Mouse (Mus musculus) heart, embryonic 10.5 days (tissue): ENCODE measurements at regions not wholly inside any gene's neighbourhood (a gene's known extent, or its start where the extent isn't known, plus 50 kb on each side); places are given as distances from the start of the nearest gene placed in this dataset.
A peak's percentile ranks its signal among the peaks of the same experiment; 100 is the strongest.

ENCODE experiments used
- DNase-seq: peaks from one replicate; pipeline ENCODE4 v3.0.0-alpha.2; 2017; ENCODE audit warnings: low spot score
- H3K27ac ChIP-seq: fragments of 300-500 bp; sonication (generic); 2 replicates; pipeline ENCODE4 v1.5.1; 2016; ENCODE audit warnings: mild to moderate bottlenecking
- H3K27me3 ChIP-seq: fragments of 300-500 bp; sonication (generic); 2 replicates; pipeline ENCODE4 v1.6.1; 2016; ENCODE audit warnings: mild to moderate bottlenecking; ENCODE audit not compliant: poor library complexity, insufficient read depth, severe bottlenecking
- H3K36me3 ChIP-seq: fragments of 300-500 bp; sonication (generic); 2 replicates; pipeline ENCODE4 v1.6.1; 2016; ENCODE audit warnings: mild to moderate bottlenecking, moderate library complexity
- H3K4me1 ChIP-seq: fragments of 300-500 bp; sonication (generic); 2 replicates; pipeline ENCODE4 v1.6.1; 2016; ENCODE audit warnings: mild to moderate bottlenecking
- H3K4me3 ChIP-seq: fragments of 300-500 bp; sonication (generic); 2 replicates; pipeline ENCODE4 v1.5.1; 2016; ENCODE audit warnings: mild to moderate bottlenecking, moderate library complexity
- H3K9me3 ChIP-seq: fragments of 300-500 bp; sonication (generic); 2 replicates; pipeline ENCODE4 v1.6.1; 2016; ENCODE audit warnings: mild to moderate bottlenecking, moderate library complexity
- WGBS: fragments of 180-500 bp; shearing (Covaris S2); methylation state at CpG from one replicate; pipeline ENCODE4 v1.1.7; 2016; 5-methylcytosine and 5-hydroxymethylcytosine counted together

DNA sequence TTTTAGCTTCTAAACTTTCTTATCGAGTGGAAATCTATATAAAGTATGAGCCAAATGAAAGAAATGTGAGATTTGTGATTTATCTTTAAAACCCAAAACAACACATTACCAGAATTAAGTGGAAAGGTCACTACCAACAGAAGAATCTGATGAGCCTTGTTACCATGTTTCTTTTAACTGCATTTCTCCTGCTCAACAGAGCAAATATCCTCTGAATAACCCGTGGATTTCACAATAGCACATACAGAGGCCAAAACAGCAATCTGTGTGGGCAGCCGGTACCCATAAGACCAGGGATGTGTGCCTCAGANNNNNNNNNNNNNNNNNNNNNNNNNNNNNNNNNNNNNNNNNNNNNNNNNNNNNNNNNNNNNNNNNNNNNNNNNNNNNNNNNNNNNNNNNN, 85.3 kb downstream of the 4930444P10Rik start:
- Histone ChIP-seq H3K4me1 (no peaks in the 10 kb centered on the region), H3K27ac (no peak overlapping the region), H3K4me3 (no peak overlapping the region), H3K27me3 (no peaks in the 10 kb centered on the region), H3K36me3 (no peaks in the 10 kb centered on the region), H3K9me3 (no peaks in the 10 kb centered on the region)
- 77% methylated on average over 3 of the region's 3 CpGs for WGBS
- DNase-seq: no peak

DNA sequence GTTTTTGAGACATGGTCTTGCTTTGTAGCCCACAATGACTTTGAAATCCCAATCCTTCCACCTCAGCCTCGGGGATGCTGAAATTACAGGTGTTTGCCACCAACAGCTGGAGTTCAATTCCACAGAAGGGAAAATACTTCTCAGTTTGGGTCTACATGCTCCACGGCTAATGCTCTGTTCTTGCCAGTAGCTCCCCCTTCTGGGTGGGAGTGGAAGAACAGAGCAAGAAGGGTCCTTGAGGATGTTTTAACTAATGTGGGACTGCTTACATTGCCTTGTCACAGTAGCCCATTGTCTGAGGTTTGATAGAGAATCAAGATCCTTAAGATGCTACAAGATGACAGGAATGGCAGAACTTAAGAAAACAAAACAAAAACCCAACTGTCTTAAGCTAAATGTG, 86.2 kb downstream of the 4930444P10Rik start:
- Histone ChIP-seq H3K27ac (no peak overlapping the region), H3K4me1 (no peaks in the 10 kb centered on the region), H3K27me3 (no peaks in the 10 kb centered on the region), H3K9me3 (no peaks in the 10 kb centered on the region), H3K36me3 (no peaks in the 10 kb centered on the region), H3K4me3 (no peak overlapping the region)
- 55% methylated on average over 2 of the region's 2 CpGs for WGBS
- DNase-seq: no peak

DNA sequence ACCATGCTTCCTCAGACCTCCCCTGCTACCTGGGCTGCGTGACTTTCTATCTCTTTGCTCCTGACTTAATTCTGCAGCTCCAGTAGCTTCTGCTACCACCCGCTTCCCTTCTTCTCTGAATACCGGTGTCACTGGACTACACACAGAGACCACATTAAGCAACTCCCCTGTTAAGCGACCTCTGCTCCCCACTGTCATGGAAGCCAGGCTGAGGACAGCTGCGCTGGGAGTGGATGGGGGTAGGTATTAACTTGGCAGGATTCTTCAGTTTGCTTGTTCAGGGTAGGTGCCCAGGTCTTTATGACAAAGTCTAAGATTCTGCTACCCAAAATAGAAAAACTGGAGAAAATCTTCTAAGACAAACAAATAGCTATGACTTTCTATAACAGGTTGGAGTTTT, 96.0 kb downstream of the 4930444P10Rik start:
- Histone ChIP-seq H3K4me3 (no peak overlapping the region), H3K36me3 (no peaks in the 10 kb centered on the region), H3K9me3 (no peaks in the 10 kb centered on the region), H3K27ac (no peak overlapping the region), H3K4me1 (no peaks in the 10 kb centered on the region), H3K27me3 (no peaks in the 10 kb centered on the region)
- 76% methylated on average over 5 of the region's 5 CpGs for WGBS
- DNase-seq: no peak

DNA sequence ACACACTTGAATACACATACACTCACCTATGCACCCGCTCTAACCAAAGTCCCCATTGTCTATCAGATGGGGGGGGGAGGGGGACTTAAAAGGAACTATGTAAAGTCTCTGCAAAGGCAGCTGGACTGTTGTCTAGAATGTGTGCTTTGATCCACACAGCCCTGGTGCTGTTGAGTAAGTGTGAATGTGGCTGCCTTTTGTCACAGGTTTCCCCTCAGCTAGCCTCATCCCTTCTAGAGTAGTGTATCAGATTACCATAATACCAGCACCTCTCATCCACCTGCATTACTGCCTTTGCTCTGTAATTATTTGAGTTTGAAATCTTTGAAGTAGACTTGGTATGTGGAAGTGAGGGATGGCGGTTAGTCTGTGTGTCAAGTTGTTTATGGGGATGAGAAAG, 96.8 kb downstream of the 4930444P10Rik start:
- no peak for DNase-seq
- Histone ChIP-seq H3K9me3 (no peaks in the 10 kb centered on the region), H3K4me3 (no peak overlapping the region), H3K27me3 (no peaks in the 10 kb centered on the region), H3K4me1 (no peaks in the 10 kb centered on the region), H3K36me3 (no peaks in the 10 kb centered on the region), H3K27ac (no peak overlapping the region)
- WGBS: 66% methylated on average over 2 of the region's 2 CpGs

DNA sequence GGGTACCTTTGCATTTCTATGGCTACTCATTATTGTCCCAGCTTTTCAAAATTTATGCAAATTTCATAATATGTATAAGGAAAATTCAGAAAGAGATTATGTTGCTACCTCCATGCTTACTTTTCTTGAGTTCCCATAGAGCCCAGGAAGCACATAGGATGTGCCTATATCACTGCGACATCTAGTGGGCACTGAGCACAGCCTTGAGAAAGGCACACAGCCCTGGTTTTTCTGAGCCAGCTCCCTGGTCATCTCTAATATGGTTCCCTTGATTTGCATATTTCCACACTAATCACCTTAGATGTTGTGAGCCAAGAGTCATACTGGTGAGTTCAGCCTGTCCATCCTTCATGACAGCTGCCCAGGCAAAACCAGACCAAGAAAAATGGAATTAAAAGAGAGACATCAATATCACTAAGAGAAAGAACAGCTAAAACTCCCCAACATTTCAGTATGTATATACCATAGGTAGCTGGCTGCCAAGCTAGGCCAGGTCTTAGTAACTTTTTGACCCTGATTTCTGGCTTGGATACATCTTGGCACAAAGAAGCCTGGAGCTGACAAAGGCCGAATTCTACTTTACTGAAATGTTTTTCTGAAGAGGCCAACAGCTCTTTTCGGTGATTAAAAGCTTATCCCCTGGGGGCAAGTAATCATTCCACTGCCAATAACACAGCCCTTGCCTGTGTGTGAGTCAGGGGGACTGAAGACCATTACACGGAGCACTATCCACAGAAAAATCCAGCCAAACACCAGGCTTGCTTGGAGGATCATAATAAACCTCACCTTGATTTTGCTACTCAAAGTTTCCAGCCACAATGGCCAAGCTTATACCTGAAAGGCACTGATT, 99.3 kb downstream of the 4930444P10Rik start:
- DNase-seq: no peak
- Histone ChIP-seq H3K9me3 (no peaks in the 10 kb centered on the region), H3K36me3 (no peaks in the 10 kb centered on the region), H3K4me3 (no peak overlapping the region), H3K27me3 (no peaks in the 10 kb centered on the region), H3K4me1 (no peaks in the 10 kb centered on the region), H3K27ac (no peak overlapping the region)
- WGBS: 53% methylated on average over 4 of the region's 4 CpGs

DNA sequence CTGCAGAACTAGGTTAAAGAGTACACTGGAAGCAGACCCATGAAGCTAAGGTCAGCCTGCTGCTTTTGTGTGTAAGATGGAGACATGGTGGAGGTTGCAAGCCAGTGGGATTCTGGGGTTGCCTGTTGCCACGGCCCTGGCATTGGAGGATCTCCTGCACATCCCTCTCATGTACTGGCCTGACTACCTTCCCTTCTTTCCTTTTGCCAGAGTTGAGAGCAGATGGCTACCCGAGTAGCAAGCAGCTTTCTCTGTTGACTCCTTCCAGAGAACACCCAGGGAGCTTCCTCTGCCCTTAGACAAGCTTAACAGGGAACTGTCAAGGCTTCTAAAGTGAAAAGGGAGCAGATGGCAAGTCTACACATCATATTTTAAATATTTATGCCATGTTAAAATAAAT, 102.1 kb downstream of the 4930444P10Rik start:
- WGBS: 58% methylated on average over 2 of the region's 2 CpGs
- Histone ChIP-seq H3K4me1 (no peaks in the 10 kb centered on the region), H3K27me3 (no peaks in the 10 kb centered on the region), H3K9me3 (no peaks in the 10 kb centered on the region), H3K4me3 (no peak overlapping the region), H3K27ac (no peak overlapping the region), H3K36me3 (no peaks in the 10 kb centered on the region)
- DNase-seq: no peak

DNA sequence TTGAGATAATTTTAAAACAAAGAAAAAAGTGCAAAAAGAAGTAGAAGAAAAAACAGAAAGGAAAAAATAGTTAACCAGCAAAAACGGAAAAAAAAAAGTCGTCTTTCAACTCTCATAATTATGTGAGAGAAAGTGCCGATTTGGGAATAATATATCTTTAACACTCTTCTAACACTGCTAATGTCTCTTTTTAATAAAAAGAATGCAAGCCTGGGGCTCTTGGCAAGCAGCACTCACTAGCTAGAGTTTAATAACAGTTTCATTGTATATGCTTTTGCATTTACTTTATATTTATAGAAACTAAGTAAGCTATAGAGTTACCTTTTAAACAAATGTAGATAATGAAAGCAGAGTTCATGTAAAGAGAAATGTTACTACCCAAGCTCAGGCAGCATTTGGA, 107.5 kb downstream of the 4930444P10Rik start:
- no peak for DNase-seq
- WGBS: 82% methylated on average over 3 of the region's 3 CpGs
- H3K4me3 ChIP-seq: no peak overlapping the region
- no peaks in the 10 kb centered on the region for H3K4me1 ChIP-seq
- no peaks in the 10 kb centered on the region for H3K27me3 ChIP-seq
- no peaks in the 10 kb centered on the region for H3K36me3 ChIP-seq
- no peak overlapping the region for H3K27ac ChIP-seq
- H3K9me3 ChIP-seq: no peaks in the 10 kb centered on the region

DNA sequence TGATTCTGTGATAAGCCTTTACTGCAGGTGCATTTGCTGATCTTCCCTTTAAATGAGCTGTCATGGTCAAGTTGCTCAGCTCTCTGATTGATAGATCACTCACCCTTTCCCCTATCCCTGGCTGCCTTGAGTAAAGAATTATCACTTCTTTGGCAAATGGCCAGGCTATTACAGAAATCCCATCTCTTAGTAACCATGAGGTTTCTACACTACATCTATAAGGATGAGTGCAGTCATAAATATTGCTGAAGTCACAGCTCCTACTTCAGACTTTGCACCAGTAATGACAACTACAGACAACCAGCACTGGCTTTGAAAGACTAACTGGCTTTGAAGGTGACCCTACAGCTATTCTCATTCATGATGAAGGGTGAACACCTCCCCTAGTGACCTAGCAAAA, 113.8 kb downstream of the 4930444P10Rik start:
- H3K36me3 ChIP-seq: no peaks in the 10 kb centered on the region
- H3K4me3 ChIP-seq: no peak overlapping the region
- no peak for DNase-seq
- H3K27me3 ChIP-seq: no peaks in the 10 kb centered on the region
- no peaks in the 10 kb centered on the region for H3K4me1 ChIP-seq
- no peak overlapping the region for H3K27ac ChIP-seq
- no peaks in the 10 kb centered on the region for H3K9me3 ChIP-seq

DNA sequence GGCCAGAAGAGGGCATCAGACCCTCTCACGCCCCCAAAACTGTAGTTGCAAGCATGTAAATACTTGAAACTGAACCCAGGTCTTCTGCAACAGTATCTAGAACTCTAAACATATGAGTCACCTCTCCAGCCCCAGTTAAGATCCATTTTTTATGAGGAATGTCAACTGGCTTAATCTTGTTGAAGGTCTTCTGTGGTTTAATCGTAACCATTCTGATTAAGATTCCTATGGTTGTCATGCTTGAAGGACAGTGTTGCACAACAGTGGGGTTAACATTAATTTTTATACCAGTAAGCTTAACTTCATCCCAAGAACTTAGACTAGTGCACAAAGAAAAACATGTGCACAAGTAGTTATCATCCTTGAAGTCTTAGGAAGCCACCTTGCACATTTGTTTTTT, 133.5 kb downstream of the 4930444P10Rik start:
- Histone ChIP-seq H3K36me3 (no peaks in the 10 kb centered on the region), H3K4me3 (no peak overlapping the region), H3K27ac (no peak overlapping the region), H3K27me3 (no peaks in the 10 kb centered on the region), H3K9me3 (no peaks in the 10 kb centered on the region), H3K4me1 (no peaks in the 10 kb centered on the region)
- no peak for DNase-seq
- WGBS: 78% methylated on average over 2 of the region's 2 CpGs

DNA sequence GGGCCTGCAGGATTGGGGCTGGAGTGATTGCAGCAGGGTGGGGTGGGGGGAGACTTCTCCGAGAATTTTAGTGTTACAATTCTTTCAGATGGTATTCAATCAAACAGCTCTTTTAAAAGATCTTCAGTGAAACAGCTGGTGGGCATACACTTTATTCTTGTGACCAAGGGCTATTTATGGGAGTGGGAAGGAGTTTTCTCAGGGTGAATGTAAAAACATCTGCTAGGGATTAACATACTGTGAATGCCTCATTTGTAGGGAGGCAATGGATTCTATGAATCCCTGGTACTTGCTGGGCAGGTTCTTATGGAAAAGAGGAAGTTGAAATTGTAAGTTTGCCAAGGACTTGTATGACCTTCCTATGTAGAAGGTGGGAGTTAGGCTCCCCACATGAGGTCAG, 134.5 kb downstream of the 4930444P10Rik start:
- no peak overlapping the region for H3K27ac ChIP-seq
- 83% methylated on average over 1 of the region's 1 CpGs for WGBS
- DNase-seq: peak; percentile 9

DNA sequence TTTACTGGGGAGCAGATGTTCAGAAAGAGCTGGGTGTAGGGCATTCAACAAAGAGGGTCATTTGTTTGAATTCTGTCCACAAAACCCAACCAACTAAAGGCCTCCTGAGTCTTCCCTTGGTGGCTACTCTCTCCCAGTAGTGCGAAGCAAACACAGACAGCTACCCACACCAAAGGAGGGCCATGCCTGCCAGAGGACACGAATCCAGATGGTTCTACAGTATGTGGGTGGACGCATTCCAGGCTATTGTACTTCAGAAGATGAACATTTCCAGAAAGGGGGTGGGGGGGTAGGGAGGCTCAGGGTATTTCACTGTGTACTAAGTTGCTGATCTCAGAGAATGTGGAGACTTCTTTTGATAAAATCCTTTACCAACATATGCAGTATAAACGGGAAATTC, 149.5 kb downstream of the 4930444P10Rik start:
- no peaks in the 10 kb centered on the region for H3K9me3 ChIP-seq
- H3K27me3 ChIP-seq: no peaks in the 10 kb centered on the region
- DNase-seq: peak; percentile 64
- no peak overlapping the region for H3K4me3 ChIP-seq
- 73% methylated on average over 4 of the region's 4 CpGs for WGBS
- H3K27ac ChIP-seq: no peak overlapping the region
- no peaks in the 10 kb centered on the region for H3K4me1 ChIP-seq
- H3K36me3 ChIP-seq: no peaks in the 10 kb centered on the region

More for the DNA sequence above, 134.5 kb downstream of the 4930444P10Rik start:
- Histone ChIP-seq H3K27me3 (no peaks in the 10 kb centered on the region), H3K9me3 (no peaks in the 10 kb centered on the region), H3K4me1 (no peaks in the 10 kb centered on the region), H3K4me3 (no peak overlapping the region), H3K36me3 (no peaks in the 10 kb centered on the region)

DNA sequence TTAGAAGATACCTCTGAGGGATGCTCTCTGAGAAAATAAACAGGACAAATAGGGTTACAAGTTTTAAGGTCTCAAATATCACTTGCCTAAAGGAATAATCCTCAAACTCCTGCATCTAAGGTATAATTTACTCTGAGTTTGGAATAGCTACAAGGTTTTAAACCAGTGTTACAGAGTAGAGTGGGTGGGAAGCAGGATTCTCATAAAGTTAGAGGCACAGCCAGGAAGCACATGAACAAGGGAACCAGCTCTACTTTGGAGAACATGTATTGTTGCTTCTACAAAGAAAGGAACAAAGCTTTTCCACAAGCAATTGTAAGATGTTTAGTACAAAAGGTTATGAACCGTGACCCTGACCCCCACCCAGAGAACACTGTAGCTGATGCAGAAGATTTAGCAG, 150.1 kb downstream of the 4930444P10Rik start:
- no peak overlapping the region for H3K27ac ChIP-seq
- WGBS: 74% methylated on average over 1 of the region's 1 CpGs
- no peaks in the 10 kb centered on the region for H3K36me3 ChIP-seq
- no peaks in the 10 kb centered on the region for H3K4me1 ChIP-seq
- peak; percentile 46 for DNase-seq
- no peaks in the 10 kb centered on the region for H3K9me3 ChIP-seq
- H3K4me3 ChIP-seq: no peak overlapping the region
- H3K27me3 ChIP-seq: no peaks in the 10 kb centered on the region
